Mouse (Mus musculus) testis, adult 2 months (tissue): Measurements from ENCODE around the gene Nxnl1. TPM values are rescaled to one million over a fixed set of nuclear protein-coding genes. Genes with fewer than 3 reads are reported as not detected.
A peak's percentile ranks its signal among the peaks of the same experiment; 100 is the strongest.

Experiments
- H3K27ac ChIP-seq: fragments of 200-500 bp; 2 replicates; pipeline ENCODE4 v1.5.1; 2012; ENCODE audit warnings: low read depth, low read length; ENCODE audit not compliant: control insufficient read depth, insufficient read depth
- H3K27me3 ChIP-seq: fragments of 200-500 bp; 2 replicates; pipeline ENCODE4 v1.6.1; 2012; ENCODE audit warnings: mild to moderate bottlenecking, low read length, moderate library complexity; ENCODE audit not compliant: control insufficient read depth, insufficient read depth
- H3K36me3 ChIP-seq: fragments of 200-500 bp; 2 replicates; pipeline ENCODE4 v1.6.1; 2012; ENCODE audit warnings: mild to moderate bottlenecking, low read length; ENCODE audit not compliant: control insufficient read depth, insufficient read depth
- H3K4me1 ChIP-seq: fragments of 200-500 bp; 2 replicates; pipeline ENCODE4 v1.6.1; 2012; ENCODE audit warnings: low read length; ENCODE audit not compliant: control insufficient read depth, insufficient read depth
- H3K4me3 ChIP-seq: fragments of 200-500 bp; 2 replicates; pipeline ENCODE4 v1.5.1; 2012; ENCODE audit warnings: low read depth, mild to moderate bottlenecking, low read length, moderate library complexity, mixed read lengths; ENCODE audit not compliant: control insufficient read depth
- CTCF ChIP-seq: fragments of 200-500 bp; IDR thresholded peaks from 2 replicates; pipeline ENCODE4 v1.5.1; 2012; ENCODE audit warnings: low read depth, mild to moderate bottlenecking, inconsistent platforms, low read length, moderate library complexity; ENCODE audit not compliant: control insufficient read depth, insufficient read depth, insufficient replicate concordance
- POLR2A ChIP-seq: fragments of 200-500 bp; IDR thresholded peaks from 2 replicates; pipeline ENCODE4 v1.6.1; 2012; ENCODE audit warnings: low read depth, mild to moderate bottlenecking, inconsistent platforms, low read length, moderate library complexity; ENCODE audit not compliant: control insufficient read depth
- polyA plus RNA-seq: library from polyadenylated mRNA; depleted of rRNA; stranded (reverse); fragments of >200 nt; gene quantifications from 2 replicates; pipeline ENCODE4 v1.2.3, GENCODE M21; 2012

The Nxnl1 gene
- polyA plus RNA-seq, 1 experiment, result 0.47 TPM

DNA sequence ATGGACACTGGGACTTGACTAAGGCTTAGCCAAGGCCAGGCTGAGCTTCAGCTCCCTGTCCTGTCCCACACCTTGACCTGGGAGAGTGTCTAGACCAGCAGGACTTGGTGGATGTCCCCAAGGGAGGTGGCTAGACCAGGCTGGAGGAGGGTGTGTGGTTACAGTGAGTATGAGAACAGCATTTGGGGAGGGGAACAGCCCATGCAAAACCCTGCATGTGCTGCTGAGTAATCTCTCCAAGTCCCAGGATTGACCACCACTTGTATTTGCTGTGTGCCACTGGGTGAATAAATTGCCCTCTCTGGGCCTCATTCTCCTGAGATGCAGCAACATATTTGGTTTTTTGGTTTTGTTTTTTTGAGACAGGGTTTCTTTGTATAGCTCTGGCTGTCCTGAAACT lies 32.0 kb upstream of the Nxnl1 start:
- Histone ChIP-seq H3K4me3 (no peak overlapping the region), H3K4me1 (peaks cover 10% of the 10 kb centered on the region), H3K27me3 (no peaks in the 10 kb centered on the region), H3K36me3 (no peaks in the 10 kb centered on the region), H3K27ac (no peak overlapping the region)
- TF ChIP-seq CTCF (no peak), POLR2A (no peak)

DNA sequence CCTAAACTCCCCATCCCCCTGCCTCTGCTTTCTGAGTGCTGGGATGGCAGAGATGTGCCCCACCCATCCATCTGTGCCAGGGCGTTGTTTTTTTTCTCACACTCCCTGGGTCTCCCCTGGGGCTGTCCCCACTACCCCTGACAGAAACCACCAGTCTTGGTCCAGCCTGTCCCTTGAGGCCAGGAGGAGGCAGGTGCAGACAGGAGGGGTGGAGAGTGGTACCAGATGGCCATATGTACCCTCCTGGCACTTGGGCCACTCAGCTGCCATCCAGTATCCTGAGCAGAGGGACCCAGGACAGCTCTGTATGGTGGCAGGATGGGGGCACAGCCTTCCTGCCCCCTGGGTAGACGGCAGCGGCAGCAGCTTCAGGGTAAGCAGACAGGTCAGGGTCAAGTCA lies 31.1 kb upstream of the Nxnl1 start, which contains the start of gene Fam129c:
Fam129c (plus strand) TSS at position 198 of the 400 bp plus-strand sequence.
- TF ChIP-seq POLR2A, result no peak
- no peak for TF ChIP-seq CTCF
- H3K27me3 ChIP-seq, result no peaks in the 10 kb centered on the region
- H3K36me3 ChIP-seq, result no peaks in the 10 kb centered on the region
- H3K4me3 ChIP-seq, result no peak within 1 kb of the TSS
- peaks cover 10% of the 10 kb centered on the region for H3K4me1 ChIP-seq
- no peak within 1 kb of the TSS for H3K27ac ChIP-seq

DNA sequence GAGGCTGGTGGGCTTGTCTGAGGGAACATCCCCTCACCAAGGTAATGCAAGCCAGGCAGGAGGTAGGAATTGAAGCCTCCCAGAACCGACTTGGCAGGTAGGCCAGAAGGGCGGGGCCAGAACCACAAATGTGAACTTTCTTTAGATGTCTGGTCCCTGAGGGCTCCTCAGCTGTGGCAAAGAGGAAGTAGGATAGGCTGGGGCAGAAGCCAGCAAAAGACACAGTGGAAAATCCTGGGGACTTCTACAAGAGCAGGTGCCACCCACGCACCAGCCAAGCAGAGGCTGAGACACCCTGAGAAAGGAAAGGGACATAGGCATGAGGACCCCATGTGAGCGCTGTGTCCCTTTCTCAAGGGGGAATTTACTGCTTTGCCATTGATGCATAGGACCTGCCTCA lies 30.4 kb upstream of the Nxnl1 start:
- Histone ChIP-seq H3K27me3 (no peaks in the 10 kb centered on the region), H3K36me3 (no peaks in the 10 kb centered on the region), H3K4me1 (peaks cover 6% of the 10 kb centered on the region), H3K4me3 (no peak overlapping the region), H3K27ac (no peak overlapping the region)
- TF ChIP-seq CTCF (no peak), POLR2A (no peak)

DNA sequence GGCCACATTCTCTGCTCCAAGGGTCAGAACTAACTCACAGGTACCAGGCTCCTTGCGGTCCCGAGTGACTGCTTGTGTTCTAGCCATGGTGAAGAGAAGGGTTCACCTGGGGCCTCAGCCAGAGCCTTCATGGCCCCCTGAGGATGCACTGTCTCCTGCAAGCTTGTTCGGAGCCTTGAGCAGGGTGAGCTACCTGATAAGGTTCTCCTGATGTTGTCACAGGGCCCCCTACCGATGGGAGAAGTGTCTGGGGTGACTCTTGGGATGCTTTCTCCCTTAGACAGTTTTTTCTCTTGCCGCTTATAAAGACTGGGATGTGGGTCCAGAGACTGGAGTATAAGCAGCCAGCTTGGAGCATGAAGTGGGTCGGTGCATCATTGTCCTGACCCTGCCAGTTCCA lies 30.0 kb upstream of the Nxnl1 start:
- H3K4me1 ChIP-seq, result peaks cover 8% of the 10 kb centered on the region
- no peak overlapping the region for H3K4me3 ChIP-seq
- TF ChIP-seq CTCF (no peak), POLR2A (no peak)
- no peaks in the 10 kb centered on the region for H3K27me3 ChIP-seq
- no peak overlapping the region for H3K27ac ChIP-seq
- H3K36me3 ChIP-seq, result no peaks in the 10 kb centered on the region

DNA sequence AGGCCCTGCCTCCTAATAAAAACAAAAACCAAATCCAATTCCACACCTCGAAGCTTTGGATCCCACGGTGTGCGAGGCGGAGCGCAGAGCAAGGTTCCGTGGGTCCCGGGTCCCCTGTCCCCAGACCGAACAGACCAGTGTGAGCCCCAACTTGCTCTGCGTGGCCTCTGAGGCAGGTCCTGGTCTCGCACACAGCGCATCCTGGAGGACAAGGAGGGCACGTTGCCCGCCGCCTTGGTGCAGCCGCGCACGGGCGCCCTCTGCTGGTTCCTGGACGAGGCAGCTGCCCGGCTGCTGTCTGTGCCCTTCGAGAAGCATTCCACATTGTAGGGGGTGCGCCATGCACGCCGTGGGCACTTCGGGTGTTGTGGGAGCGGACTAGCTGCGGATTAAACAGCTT lies 29.5 kb upstream of the Nxnl1 start:
- Histone ChIP-seq H3K4me3 (no peak overlapping the region; the same call in 1 of the 2 replicates), H3K4me1 (peaks cover 12% of the 10 kb centered on the region), H3K36me3 (no peaks in the 10 kb centered on the region), H3K27me3 (no peaks in the 10 kb centered on the region), H3K27ac (no peak overlapping the region)
- TF ChIP-seq CTCF (peak; percentile 87; the same call in 1 of the 2 replicates), POLR2A (no peak)

DNA sequence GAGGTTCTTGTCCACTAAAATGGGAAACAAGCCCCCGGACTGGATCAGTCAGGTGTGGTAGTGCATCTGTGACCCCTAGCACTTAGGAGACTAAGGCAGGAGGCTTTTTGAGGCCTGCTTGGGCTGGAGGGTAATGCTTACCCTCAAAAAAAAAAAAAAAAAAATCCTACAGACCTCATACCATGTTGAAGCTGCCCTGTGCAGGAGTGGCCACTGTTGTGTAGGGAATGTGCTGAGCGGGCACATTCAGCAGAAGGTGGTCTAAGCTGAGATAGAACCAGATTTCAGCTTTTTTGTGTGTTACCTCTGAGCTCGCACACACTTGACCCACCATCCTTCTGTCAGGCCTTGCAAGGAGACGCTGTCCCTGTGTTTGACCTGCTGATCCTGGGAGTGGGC lies 27.9 kb upstream of the Nxnl1 start:
- H3K36me3 ChIP-seq, result no peaks in the 10 kb centered on the region
- H3K4me3 ChIP-seq, result no peak overlapping the region
- H3K4me1 ChIP-seq, result peaks cover 13% of the 10 kb centered on the region
- no peak overlapping the region for H3K27ac ChIP-seq
- no peaks in the 10 kb centered on the region for H3K27me3 ChIP-seq
- TF ChIP-seq CTCF (no peak), POLR2A (no peak)

DNA sequence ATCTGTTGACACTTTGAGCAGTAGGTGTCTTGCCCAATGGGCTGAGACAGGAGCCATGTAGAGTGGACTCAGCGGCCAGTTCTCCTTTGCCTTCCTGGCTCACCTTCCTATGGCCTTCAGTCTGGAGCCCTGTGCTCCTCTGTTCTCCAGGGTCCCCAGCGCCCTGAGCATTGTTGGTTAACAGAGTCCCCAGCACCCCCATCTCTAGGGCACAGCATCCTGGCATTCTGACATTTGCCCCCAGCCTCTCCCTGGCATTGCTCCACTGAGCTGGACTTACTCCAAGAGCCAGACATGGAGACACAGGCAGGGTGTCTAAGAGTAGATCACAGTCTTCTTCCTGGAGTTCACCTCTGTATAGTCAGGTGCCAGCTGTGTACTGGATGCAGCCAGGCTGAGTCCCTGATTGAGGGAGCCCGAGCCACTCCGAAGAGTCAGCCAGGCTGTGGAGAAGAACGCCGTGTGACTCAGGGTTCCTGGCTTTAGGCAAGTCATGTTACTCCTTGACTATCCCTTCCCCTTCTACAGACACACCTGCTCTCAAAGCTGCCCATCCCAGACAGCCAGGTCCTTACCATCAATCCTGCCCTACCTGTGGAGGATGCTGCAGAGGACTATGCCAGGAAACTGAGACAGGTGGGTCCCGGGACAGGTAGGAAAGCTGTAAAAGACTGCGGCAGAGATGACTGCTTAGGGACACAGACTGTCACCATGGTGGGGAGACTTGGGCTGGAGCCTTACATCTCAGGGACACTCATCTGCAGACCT lies 27.3 kb upstream of the Nxnl1 start:
- TF ChIP-seq POLR2A, result no peak
- TF ChIP-seq CTCF, result no peak
- H3K4me1 ChIP-seq, result peaks cover 13% of the 10 kb centered on the region
- no peaks in the 10 kb centered on the region for H3K36me3 ChIP-seq
- H3K4me3 ChIP-seq, result no peak overlapping the region
- H3K27ac ChIP-seq, result no peak overlapping the region
- no peaks in the 10 kb centered on the region for H3K27me3 ChIP-seq
